ENCODE assay signal across 8 mouse cellular contexts in genomic region chr9:123112805-123113521, GRCm38 (mm10). TPM values are rescaled to one million over a fixed set of nuclear protein-coding genes. Genes with fewer than 3 reads are reported as not detected.
DNase-seq lines count a peak whose midpoint lies in the region; ATAC-seq lines count a peak whose summit lies in the region.

Gene Zdhhc3, minus strand, starts transcription at chr9:123113205.
Gene Exosc7, plus strand, starts transcription at chr9:123113215.

- peak; percentile 80 for DNase-seq in adipocyte (ENCODE audit: low spot score)
- peak; percentile 95 for DNase-seq in embryo, embryonic 10 days (ENCODE audit: low spot score)
- DNase-seq in gastrocnemius, postnatal 14 days = peak; percentile 86
- peak; percentile 81 to 92 for DNase-seq in left cerebral cortex, postnatal 10 days (ENCODE audit: extremely low spot score in 1 of 2, low spot score in 2 of 2)
- DNase-seq in right cerebral cortex, postnatal 25 days = peak; percentile 94
- DNase-seq in urinary bladder, postnatal 4 days (ENCODE audit: low spot score in 2 of 2) = peak; percentile 84 to 85

- intact Hi-C loops in gastrocnemius, postnatal 14 days (cut with DNase I; ENCODE audit: low total_unique reads) = no loop called here
- intact Hi-C loops in left cerebral cortex, postnatal 10 days (cut with DNase I) = no loop called here

- peak; percentile 87 for ATAC-seq in inflammation-experienced regulatory T-cells, adult 6 months
- ATAC-seq in megakaryocyte-erythroid progenitor cell, adult 5-6 weeks (replicated peaks; ENCODE audit: low FRiP score, low TSS enrichment, poor library complexity, severe bottlenecking) = peak; percentile 75

RNA-seq across cellular contexts. Expression of gene Zdhhc3, which starts in this region (rescaled TPM):
- total RNA-seq in gastrocnemius, postnatal 14 days (2021) = 10 to 100 TPM; 37.1 to 43.0 TPM
- polyA plus RNA-seq in inflammation-experienced regulatory T-cells, adult 6 months (2017; shearing (Covaris generic)) = 10 to 100 TPM; 11.4 to 18.2 (median 12.4) TPM
- total RNA-seq in left cerebral cortex, postnatal 10 days (2021) = 10 to 100 TPM; 77.2 to 79.9 TPM
- total RNA-seq in megakaryocyte-erythroid progenitor cell, adult 5-6 weeks (2014; fragmentation: Nextera tagmentation) = 53.0 and 65.0 TPM in 2 replicates
- 31.2 and 37.7 TPM in 2 replicates for total RNA-seq in megakaryocyte-erythroid progenitor cell, adult 5-6 weeks (2017)

RNA-seq across cellular contexts. Expression of gene Exosc7, which starts in this region (rescaled TPM):
- 10 to 100 TPM; 18.1 to 20.7 TPM for total RNA-seq in gastrocnemius, postnatal 14 days (2021)
- 100 to 1,000 TPM in 2 of 3 experiments, 10 to 100 TPM in 1; 79.7 to 114 (median 101) TPM for polyA plus RNA-seq in inflammation-experienced regulatory T-cells, adult 6 months (2017; shearing (Covaris generic))
- total RNA-seq in left cerebral cortex, postnatal 10 days (2021) = 10 to 100 TPM; 38.4 to 40.1 TPM
- total RNA-seq in megakaryocyte-erythroid progenitor cell, adult 5-6 weeks (2014; fragmentation: Nextera tagmentation) = 104 and 111 TPM in 2 replicates
- 108 and 123 TPM in 2 replicates for total RNA-seq in megakaryocyte-erythroid progenitor cell, adult 5-6 weeks (2017)

Comparison
In these comparisons a context has a peak if more than half of its experiments do, and no peak if none do; other contexts are left out.
1. Peak in every context shown above with its lines: DNase-seq and ATAC-seq.